Mouse (Mus musculus) liver, adult 2 months (tissue): ENCODE measurements around the gene Nsmce3.

ENCODE experiments used
- CTCF ChIP-seq: fragments of 200-500 bp; IDR thresholded peaks from 2 replicates; pipeline ENCODE4 v1.5.1; 2011; ENCODE audit warnings: low read depth, low read length, control low read depth
- POLR2A ChIP-seq: fragments of 200-500 bp; IDR thresholded peaks from 2 replicates; pipeline ENCODE4 v1.6.1; 2011; ENCODE audit warnings: low read length, control low read depth; ENCODE audit not compliant: insufficient read depth; ENCODE audit errors: extremely low read depth

- TF ChIP-seq POLR2A, result no peak
- no peak for TF ChIP-seq CTCF
Observed at GRCm38 (mm10) chr7:64900249-64900648, 27.5 kb upstream of the Nsmce3 start.
